In genomic region chr2:178603443-178603842, GRCm38 (mm10) we compare ENCODE assay signal across 27 mouse cellular contexts.
"Had no signal": no experiment of that assay in that cellular context is flagged by ENCODE, and none has a peak within 500 bp of the region (broad histone marks: within the 10 kb centered on the region; RNA-seq: fewer than 3 reads in every experiment).

No protein-coding gene starts in this region.

- H3K27ac ChIP-seq: gastrocnemius, adult 2 months; heart, embryonic 10.5 days; hindbrain, embryonic 10.5 days; hindbrain, embryonic 12.5 days; hindbrain, embryonic 14.5 days; kidney, embryonic 15.5 days; kidney, postnatal 0 days; layer of hippocampus, adult 2 months; left cerebral cortex, adult 2 months; limb, embryonic 13.5 days; limb, embryonic 15.5 days; liver, embryonic 12.5 days; liver, embryonic 14.5 days had no signal

- H3K36me3 ChIP-seq: heart, embryonic 10.5 days; heart, embryonic 12.5 days; hindbrain, embryonic 10.5 days; hindbrain, embryonic 12.5 days; kidney, embryonic 15.5 days; limb, embryonic 13.5 days; limb, embryonic 15.5 days; liver, embryonic 12.5 days had no signal

- DNase-seq: gastrocnemius, adult 2 months; gastrocnemius, postnatal 10 days; gastrocnemius, postnatal 25 days; heart, adult 18-20 months; heart, postnatal 10 days; heart, postnatal 4 days; kidney, adult 18-20 months; kidney, adult 9 months; kidney, postnatal 14 days; kidney, postnatal 4 days; left cerebral cortex, postnatal 4 days had no signal

- H3K4me3 ChIP-seq: gastrocnemius, adult 2 months; heart, embryonic 10.5 days; heart, embryonic 12.5 days; hindbrain, embryonic 10.5 days; hindbrain, embryonic 12.5 days; kidney, embryonic 15.5 days; layer of hippocampus, adult 2 months; left cerebral cortex, adult 2 months; limb, embryonic 13.5 days; limb, embryonic 15.5 days; liver, embryonic 12.5 days had no signal

- H3K9me3 ChIP-seq: heart, embryonic 10.5 days; hindbrain, embryonic 10.5 days; hindbrain, embryonic 12.5 days; kidney, embryonic 15.5 days; limb, embryonic 13.5 days; limb, embryonic 15.5 days had no signal

- H3K9ac ChIP-seq: heart, embryonic 12.5 days; hindbrain, embryonic 12.5 days; hindbrain, embryonic 14.5 days; kidney, embryonic 15.5 days; limb, embryonic 13.5 days; limb, embryonic 15.5 days; liver, embryonic 12.5 days; liver, embryonic 14.5 days had no signal

- ATAC-seq: hindbrain, embryonic 16.5 days; inflammation-experienced regulatory T-cells, adult 6 months; intestine, embryonic 16.5 days; liver, embryonic 12.5 days had no signal

- H3K4me2 ChIP-seq: heart, embryonic 12.5 days; hindbrain, embryonic 12.5 days; hindbrain, embryonic 14.5 days; kidney, embryonic 15.5 days; limb, embryonic 13.5 days; limb, embryonic 15.5 days; liver, embryonic 12.5 days had no signal

- H3K27me3 ChIP-seq: heart, embryonic 12.5 days; hindbrain, embryonic 12.5 days; kidney, embryonic 15.5 days; limb, embryonic 13.5 days; limb, embryonic 15.5 days; liver, embryonic 12.5 days had no signal

- H3K4me1 ChIP-seq: heart, embryonic 10.5 days; hindbrain, embryonic 12.5 days; limb, embryonic 13.5 days; limb, embryonic 15.5 days; liver, embryonic 12.5 days had no signal
